Mouse (Mus musculus) layer of hippocampus, postnatal 36 days (tissue): ENCODE data around the gene Mpi. TPM values are rescaled to one million over a fixed set of nuclear protein-coding genes. Genes with fewer than 3 reads are reported as not detected.

Source experiments
- DNase-seq, 2 experiments: peaks; one replicate each; pipeline ENCODE4 v3.0.0; 2022
- total RNA-seq, 2 experiments: library from RNA; stranded (reverse); gene quantifications; 2 replicates each; pipeline ENCODE4 v1.2.3; 2021

Mpi gene
- total RNA-seq, 2 experiments from 2014 or later = 65.9 to 66.3 TPM

- DNase-seq = no peak
These were observed 9.1 kb upstream of the Mpi start for GRCm38 (mm10) chr9:57561711-57562099.

GRCm38 (mm10) chr9:57560861-57561710, 8.5 kb upstream of the Mpi start, which contains the start of gene Scamp2:
Scamp2 (plus strand) TSS chr9:57560943.
- peak; percentile 95 for DNase-seq

GRCm38 (mm10) chr9:57560263-57560662, 7.7 kb upstream of the Mpi start:
- no peak for DNase-seq

GRCm38 (mm10) chr9:57559568-57559967, 7.0 kb upstream of the Mpi start:
- no peak for DNase-seq

- DNase-seq = no peak
These were observed 6.1 kb upstream of the Mpi start for GRCm38 (mm10) chr9:57558625-57559024.

GRCm38 (mm10) chr9:57557215-57557614, 4.7 kb upstream of the Mpi start:
- DNase-seq = no peak

GRCm38 (mm10) chr9:57554753-57555152, 2.2 kb upstream of the Mpi start:
- no peak for DNase-seq

GRCm38 (mm10) chr9:57553119-57553518, 556 bp upstream of the Mpi start:
- no peak for DNase-seq

- DNase-seq = no peak
These were observed 2.3 kb downstream of the Mpi start for GRCm38 (mm10) chr9:57550126-57550862.

GRCm38 (mm10) chr9:57549186-57549585, 3.4 kb downstream of the Mpi start:
- DNase-seq = no peak

GRCm38 (mm10) chr9:57547869-57548268, 4.7 kb downstream of the Mpi start:
- DNase-seq = no peak

GRCm38 (mm10) chr9:57547287-57547686, 5.3 kb downstream of the Mpi start:
- DNase-seq = no peak

- no peak for DNase-seq
These were observed 8.6 kb downstream of the Mpi start for GRCm38 (mm10) chr9:57543951-57544350.

GRCm38 (mm10) chr9:57541312-57541711, 11.3 kb downstream of the Mpi start:
- peak in 1 of 2 experiments; percentile 37 for DNase-seq

- no peak for DNase-seq
These were observed 13.0 kb downstream of the Mpi start for GRCm38 (mm10) chr9:57539550-57539949.

GRCm38 (mm10) chr9:57537728-57538181, 14.8 kb downstream of the Mpi start:
- no peak for DNase-seq

GRCm38 (mm10) chr9:57537044-57537727, 15.4 kb downstream of the Mpi start, which contains the start of gene Fam219b:
Fam219b (plus strand) TSS chr9:57537528.
- DNase-seq = peak; percentile 90 to 92

- no peak for DNase-seq
These were observed 16.2 kb downstream of the Mpi start for GRCm38 (mm10) chr9:57536362-57536761.

- no peak for DNase-seq
These were observed 20.6 kb downstream of the Mpi start for GRCm38 (mm10) chr9:57531946-57532345.

GRCm38 (mm10) chr9:57526435-57526834, 26.1 kb downstream of the Mpi start:
- no peak for DNase-seq

GRCm38 (mm10) chr9:57525516-57525915, 27.0 kb downstream of the Mpi start:
- no peak for DNase-seq

- DNase-seq = no peak
These were observed 28.1 kb downstream of the Mpi start for GRCm38 (mm10) chr9:57524439-57524838.

GRCm38 (mm10) chr9:57523754-57524153, 28.8 kb downstream of the Mpi start:
- DNase-seq = no peak
